19 mouse cellular contexts compared by ENCODE assay signal in genomic region chr7:132763351-132763750, GRCm38 (mm10). TPM values are rescaled to one million over a fixed set of nuclear protein-coding genes. Genes with fewer than 3 reads are reported as not detected.
A peak's percentile ranks its signal among the peaks of the same experiment; 100 is the strongest.
DNase-seq lines count a peak whose midpoint lies in the region; ATAC-seq and TF ChIP-seq lines count a peak whose summit lies in the region.
"Had no signal": no experiment of that assay in that cellular context is flagged by ENCODE, and none has a peak within 500 bp of the region (broad histone marks: within the 10 kb centered on the region; RNA-seq: fewer than 3 reads in every experiment).

No protein-coding gene starts in this region.

- no peak for ATAC-seq in liver, embryonic 13.5 days (ENCODE audit: low read depth)
- no peak for ATAC-seq in liver, postnatal 0 days
- ATAC-seq: forebrain, embryonic 16.5 days; midbrain, embryonic 15.5 days had no signal

- no peak for TF ChIP-seq CTCF in liver, postnatal 0 days (IDR thresholded peaks at IDR 0.05; ENCODE audit: low read depth)
- TF ChIP-seq CTCF in cortical plate, adult 2 months (IDR thresholded peaks at IDR 0.05; ENCODE audit: extremely low read depth, insufficient read depth, low read length): no peak

- H3K27ac ChIP-seq in liver, embryonic 13.5 days: peak overlapping the region; percentile 50
- H3K27ac ChIP-seq in liver, postnatal 0 days (ENCODE audit: low read depth): no peak overlapping the region
- H3K27ac ChIP-seq in cortical plate, adult 2 months (ENCODE audit: insufficient read depth, low read length): peak overlapping the region; percentile 40; the same call in 1 of the 2 replicates
- H3K27ac ChIP-seq: hindbrain, embryonic 10.5 days; limb, embryonic 12.5 days; midbrain, embryonic 15.5 days had no signal

- TF ChIP-seq EP300 in liver, postnatal 0 days (IDR thresholded peaks at IDR 0.05; ENCODE audit: low read depth): no peak

- peak; percentile 39 for DNase-seq in layer of hippocampus, adult 11-12 months (ENCODE audit: low spot score)
- no peak for DNase-seq in layer of hippocampus, adult 8-10 months (ENCODE audit: low spot score in 2 of 2)
- no peak for DNase-seq in liver, embryonic 13.5 days
- no peak for DNase-seq in liver, postnatal 0 days
- peak; percentile 83 for DNase-seq in brain, adult 2 months (ENCODE audit: low read depth, low spot score)
- DNase-seq in kidney, adult 18-20 months: no peak
- no peak for DNase-seq in lung, postnatal 36 days
- DNase-seq: cerebellum, postnatal 10 days; embryo, embryonic 11 days; kidney, adult 8-10 months; kidney, postnatal 14 days; lung, adult 2 months; thymus, adult 2 months had no signal

- no peaks in the 10 kb centered on the region for H3K9me3 ChIP-seq in liver, embryonic 13.5 days (replicated peaks)
- no peaks in the 10 kb centered on the region for H3K9me3 ChIP-seq in liver, postnatal 0 days (ENCODE audit: low read length)
- H3K9me3 ChIP-seq: hindbrain, embryonic 10.5 days; limb, embryonic 12.5 days; midbrain, embryonic 15.5 days had no signal

- WGBS in liver, embryonic 13.5 days (ENCODE audit: insufficient replicate concordance): 85% methylated on average over 6 of the region's 6 CpGs
- 89% methylated on average over 6 of the region's 6 CpGs for WGBS in liver, postnatal 0 days (ENCODE audit: insufficient replicate concordance)

- H3K27me3 ChIP-seq in liver, embryonic 13.5 days: no peaks in the 10 kb centered on the region
- H3K27me3 ChIP-seq in liver, postnatal 0 days (ENCODE audit: insufficient read depth, low read length): no peaks in the 10 kb centered on the region
- H3K27me3 ChIP-seq: limb, embryonic 12.5 days; midbrain, embryonic 15.5 days had no signal

- H3K4me1 ChIP-seq in liver, embryonic 13.5 days (replicated peaks): peaks cover 58% of the 10 kb centered on the region
- H3K4me1 ChIP-seq in liver, postnatal 0 days (ENCODE audit: insufficient read depth): peaks cover 29% of the 10 kb centered on the region
- H3K4me1 ChIP-seq in cortical plate, adult 2 months (ENCODE audit: control insufficient read depth, insufficient read depth, low read length): peaks cover 16% of the 10 kb centered on the region

- H3K4me3 ChIP-seq in liver, embryonic 13.5 days (replicated peaks): no peak overlapping the region
- H3K4me3 ChIP-seq in liver, postnatal 0 days (ENCODE audit: low read depth, low read length): no peak overlapping the region
- H3K4me3 ChIP-seq in cortical plate, adult 2 months (ENCODE audit: insufficient read depth, low read length): no peak overlapping the region
- H3K4me3 ChIP-seq: hindbrain, embryonic 10.5 days; limb, embryonic 12.5 days; midbrain, embryonic 15.5 days; myocyte had no signal

- H3K36me3 ChIP-seq in liver, embryonic 13.5 days: peaks cover 77% of the 10 kb centered on the region
- H3K36me3 ChIP-seq in liver, postnatal 0 days (replicated peaks; ENCODE audit: insufficient read depth, low read length): peaks cover 86% of the 10 kb centered on the region
- H3K36me3 ChIP-seq: midbrain, embryonic 15.5 days had no signal

- peak overlapping the region; percentile 7; the same call in 1 of the 2 replicates for H3K9ac ChIP-seq in liver, embryonic 13.5 days
- H3K9ac ChIP-seq in liver, postnatal 0 days (replicated peaks): no peak overlapping the region
- H3K9ac ChIP-seq: limb, embryonic 12.5 days; midbrain, embryonic 15.5 days had no signal

- no peak for TF ChIP-seq POLR2A in cortical plate, adult 2 months (IDR thresholded peaks at IDR 0.05; ENCODE audit: extremely low read depth, insufficient read depth, low read length)

- H3K4me2 ChIP-seq in liver, embryonic 13.5 days: no peak overlapping the region
- H3K4me2 ChIP-seq in liver, postnatal 0 days (ENCODE audit: low read depth, low read length): no peak overlapping the region
- H3K4me2 ChIP-seq: limb, embryonic 12.5 days; midbrain, embryonic 15.5 days had no signal

RNA-seq across cellular contexts. Expression of gene Fam53b, which starts 50.3 kb away (rescaled TPM):
- total RNA-seq in layer of hippocampus, adult 8-10 months (2022): 10 to 100 TPM; 48.8 to 61.1 (median 54.6) TPM
- 19.1 and 21.4 TPM in 2 replicates for polyA plus RNA-seq in liver, embryonic 13.5 days (2015; fragmentation: Nextera tagmentation; extraction: Ambion mirVana)
- 15.2 and 17.2 TPM in 2 replicates for polyA plus RNA-seq in liver, postnatal 0 days (2015; fragmentation: Nextera tagmentation; extraction: Ambion mirVana)
- 21.4 and 21.9 TPM in 2 replicates for polyA plus RNA-seq in cortical plate, adult 2 months (2012; rRNA removed)

Comparison
In these comparisons a context has a peak if more than half of its experiments do, and no peak if none do; other contexts are left out.
1. DNase-seq: peak in layer of hippocampus, adult 11-12 months (single experiment) and brain, adult 2 months (single experiment); none in layer of hippocampus, adult 8-10 months (0 of 2), liver, embryonic 13.5 days (single experiment), liver, postnatal 0 days (single experiment), kidney, adult 18-20 months (single experiment) and lung, postnatal 36 days (single experiment).